Mouse (Mus musculus): Measurements from ENCODE around the gene Krtcap3. TPM values are rescaled to one million over a fixed set of nuclear protein-coding genes. Genes with fewer than 3 reads are reported as not detected.

The Krtcap3 gene
- polyA plus RNA-seq, 1 experiment from 2014 or later = 21.8 TPM

GRCm38 (mm10) chr5:31220448-31221303 lies 30.8 kb upstream of the Krtcap3 start, which contains the start of gene Ppm1g:
Gene Ppm1g (minus strand): TSS chr5:31220687.
- Histone ChIP-seq H3K4me2 (replicated peaks) (peak within 1 kb of the TSS; percentile 74), H3K36me3 (no peaks in the 10 kb centered on the region), H3K4me3 (replicated peaks) (peak within 1 kb of the TSS; percentile 100), H3K27ac (replicated peaks) (peak within 1 kb of the TSS; percentile 94), H3K9me3 (replicated peaks) (no peaks in the 10 kb centered on the region), H3K9ac (peak within 1 kb of the TSS; percentile 90), H3K27me3 (no peaks in the 10 kb centered on the region), H3K4me1 (peaks cover 4% of the 10 kb centered on the region; the same call in 1 of the 2 replicates)
- WGBS = under 1% methylated on average over 60 of the region's 70 CpGs
- peak; percentile 95 for ATAC-seq (ENCODE audit: insufficient number of reproducible peaks, low FRiP score, low TSS enrichment, low read depth)

- 9% methylated on average over 11 of the region's 11 CpGs for WGBS
- Histone ChIP-seq H3K9ac (peak overlapping the region; percentile 54; the same call in 1 of the 2 replicates), H3K27ac (replicated peaks) (peak overlapping the region; percentile 94), H3K4me3 (replicated peaks) (peak overlapping the region; percentile 100), H3K4me1 (peaks cover 4% of the 10 kb centered on the region; the same call in 1 of the 2 replicates), H3K27me3 (no peaks in the 10 kb centered on the region), H3K9me3 (replicated peaks) (no peaks in the 10 kb centered on the region), H3K4me2 (replicated peaks) (peak overlapping the region; percentile 74), H3K36me3 (no peaks in the 10 kb centered on the region)
- no peak for ATAC-seq (ENCODE audit: insufficient number of reproducible peaks, low FRiP score, low TSS enrichment, low read depth)
Observed at GRCm38 (mm10) chr5:31221304-31221945, 30.1 kb upstream of the Krtcap3 start.

- H3K36me3 ChIP-seq = no peaks in the 10 kb centered on the region
- H3K9me3 ChIP-seq (replicated peaks) = no peaks in the 10 kb centered on the region
- no peak overlapping the region for H3K27ac ChIP-seq (replicated peaks)
- ATAC-seq (ENCODE audit: insufficient number of reproducible peaks, low FRiP score, low TSS enrichment, low read depth) = no peak
- 79% methylated on average over 9 of the region's 9 CpGs for WGBS
- no peak overlapping the region for H3K4me3 ChIP-seq (replicated peaks)
- no peaks in the 10 kb centered on the region for H3K27me3 ChIP-seq
- H3K4me1 ChIP-seq = peaks cover 4% of the 10 kb centered on the region; the same call in 1 of the 2 replicates
- no peak overlapping the region for H3K4me2 ChIP-seq (replicated peaks)
- no peak overlapping the region for H3K9ac ChIP-seq
Observed at GRCm38 (mm10) chr5:31222696-31223095, 28.8 kb upstream of the Krtcap3 start.

GRCm38 (mm10) chr5:31226641-31227040 lies 24.9 kb upstream of the Krtcap3 start:
- WGBS = 43% methylated on average over 1 of the region's 1 CpGs
- no peak for ATAC-seq (ENCODE audit: insufficient number of reproducible peaks, low FRiP score, low TSS enrichment, low read depth)
- Histone ChIP-seq H3K9me3 (replicated peaks) (no peaks in the 10 kb centered on the region), H3K36me3 (no peaks in the 10 kb centered on the region), H3K4me2 (replicated peaks) (no peak overlapping the region), H3K4me1 (no peaks in the 10 kb centered on the region), H3K27me3 (no peaks in the 10 kb centered on the region), H3K4me3 (replicated peaks) (no peak overlapping the region), H3K27ac (replicated peaks) (no peak overlapping the region), H3K9ac (no peak overlapping the region)

GRCm38 (mm10) chr5:31240637-31241521 lies 10.6 kb upstream of the Krtcap3 start, which contains the start of the genes Nrbp1 and Gm9970:
Gene Nrbp1 (plus strand): TSS chr5:31240864.
Gene Gm9970 (minus strand): TSS chr5:31241232.
- WGBS = under 1% methylated on average over 78 of the region's 103 CpGs
- H3K9ac ChIP-seq = peak within 1 kb of the TSS; percentile 92
- peak; percentile 100 for ATAC-seq (ENCODE audit: insufficient number of reproducible peaks, low FRiP score, low TSS enrichment, low read depth)
- H3K4me3 ChIP-seq (replicated peaks) = peak within 1 kb of the TSS; percentile 96
- no peaks in the 10 kb centered on the region for H3K27me3 ChIP-seq
- H3K36me3 ChIP-seq = peaks cover 24% of the 10 kb centered on the region
- peak within 1 kb of the TSS; percentile 73 for H3K4me2 ChIP-seq (replicated peaks)
- H3K9me3 ChIP-seq (replicated peaks) = no peaks in the 10 kb centered on the region
- H3K27ac ChIP-seq (replicated peaks) = peak within 1 kb of the TSS; percentile 99
- peaks cover 9% of the 10 kb centered on the region for H3K4me1 ChIP-seq

- Histone ChIP-seq H3K4me3 (replicated peaks) (peak overlapping the region; percentile 96), H3K4me2 (replicated peaks) (peak overlapping the region; percentile 73), H3K36me3 (peaks cover 31% of the 10 kb centered on the region), H3K9ac (peak overlapping the region; percentile 92), H3K4me1 (peaks cover 9% of the 10 kb centered on the region), H3K27ac (replicated peaks) (peak overlapping the region; percentile 99), H3K27me3 (no peaks in the 10 kb centered on the region), H3K9me3 (replicated peaks) (no peaks in the 10 kb centered on the region)
- no peak for ATAC-seq (ENCODE audit: insufficient number of reproducible peaks, low FRiP score, low TSS enrichment, low read depth)
- WGBS = under 1% methylated on average over 13 of the region's 13 CpGs
Observed at GRCm38 (mm10) chr5:31241522-31242034, 9.9 kb upstream of the Krtcap3 start.

GRCm38 (mm10) chr5:31242191-31242590 lies 9.3 kb upstream of the Krtcap3 start:
- H3K4me1 ChIP-seq = peaks cover 9% of the 10 kb centered on the region
- H3K4me3 ChIP-seq (replicated peaks) = peak overlapping the region; percentile 96
- H3K27me3 ChIP-seq = no peaks in the 10 kb centered on the region
- H3K4me2 ChIP-seq (replicated peaks) = peak overlapping the region; percentile 73
- 19% methylated on average over 10 of the region's 10 CpGs for WGBS
- no peak for ATAC-seq (ENCODE audit: insufficient number of reproducible peaks, low FRiP score, low TSS enrichment, low read depth)
- peak overlapping the region; percentile 99; the same call in 1 of the 2 replicates for H3K27ac ChIP-seq (replicated peaks)
- no peaks in the 10 kb centered on the region for H3K9me3 ChIP-seq (replicated peaks)
- H3K36me3 ChIP-seq = peaks cover 37% of the 10 kb centered on the region
- peak overlapping the region; percentile 92 for H3K9ac ChIP-seq

- Histone ChIP-seq H3K9ac (no peak overlapping the region), H3K9me3 (replicated peaks) (no peaks in the 10 kb centered on the region), H3K4me2 (replicated peaks) (peak overlapping the region; percentile 44; the same call in 1 of the 2 replicates), H3K36me3 (peaks cover 88% of the 10 kb centered on the region), H3K4me1 (peaks cover 42% of the 10 kb centered on the region), H3K27me3 (no peaks in the 10 kb centered on the region), H3K4me3 (replicated peaks) (0 out of 2 replicates have a peak overlapping the region, but pooled peaks have one; percentile 39), H3K27ac (replicated peaks) (peak overlapping the region; percentile 83)
- ATAC-seq (ENCODE audit: insufficient number of reproducible peaks, low FRiP score, low TSS enrichment, low read depth) = peak; percentile 36
- WGBS = 25% methylated on average over 4 of the region's 4 CpGs
Observed at GRCm38 (mm10) chr5:31250716-31251115, 775 bp upstream of the Krtcap3 start.

GRCm38 (mm10) chr5:31252151-31252550 lies 660 bp downstream of the Krtcap3 start:
- peaks cover 82% of the 10 kb centered on the region for H3K36me3 ChIP-seq
- peak overlapping the region; percentile 39 for H3K4me3 ChIP-seq (replicated peaks)
- no peak overlapping the region for H3K9ac ChIP-seq
- whole genome bisulfite sequencing = 46% methylated on average over 10 of the region's 10 CpGs
- no peak for ATAC-seq (ENCODE audit: insufficient number of reproducible peaks, low FRiP score, low TSS enrichment, low read depth)
- H3K27me3 ChIP-seq = no peaks in the 10 kb centered on the region
- peak overlapping the region; percentile 83 for H3K27ac ChIP-seq (replicated peaks)
- peaks cover 42% of the 10 kb centered on the region for H3K4me1 ChIP-seq
- peak overlapping the region; percentile 44 for H3K4me2 ChIP-seq (replicated peaks)
- H3K9me3 ChIP-seq (replicated peaks) = no peaks in the 10 kb centered on the region

GRCm38 (mm10) chr5:31252795-31253545 lies 1.5 kb downstream of the Krtcap3 start:
- H3K4me1 ChIP-seq = peaks cover 42% of the 10 kb centered on the region
- H3K9me3 ChIP-seq (replicated peaks) = no peaks in the 10 kb centered on the region
- H3K4me3 ChIP-seq (replicated peaks) = no peak overlapping the region
- ATAC-seq (ENCODE audit: insufficient number of reproducible peaks, low FRiP score, low TSS enrichment, low read depth) = peak; percentile 27; the same call in 1 of the 2 replicates
- 38% methylated on average over 16 of the region's 16 CpGs for WGBS
- H3K36me3 ChIP-seq = peaks cover 82% of the 10 kb centered on the region
- H3K27ac ChIP-seq (replicated peaks) = peak overlapping the region; percentile 71
- H3K27me3 ChIP-seq = no peaks in the 10 kb centered on the region
- no peak overlapping the region for H3K4me2 ChIP-seq (replicated peaks)
- H3K9ac ChIP-seq = no peak overlapping the region

All from embryonic facial prominence, embryonic 15.5 days (tissue).